Mouse (Mus musculus) spleen, postnatal 4 days (tissue): ENCODE results near the gene 9430038I01Rik.

Experiments used
- DNase-seq, 2 experiments: peaks; one replicate each; pipeline ENCODE4 v3.0.0; 2022; ENCODE audit warnings: low spot score in 2 of 2

9430038I01Rik gene

DNA sequence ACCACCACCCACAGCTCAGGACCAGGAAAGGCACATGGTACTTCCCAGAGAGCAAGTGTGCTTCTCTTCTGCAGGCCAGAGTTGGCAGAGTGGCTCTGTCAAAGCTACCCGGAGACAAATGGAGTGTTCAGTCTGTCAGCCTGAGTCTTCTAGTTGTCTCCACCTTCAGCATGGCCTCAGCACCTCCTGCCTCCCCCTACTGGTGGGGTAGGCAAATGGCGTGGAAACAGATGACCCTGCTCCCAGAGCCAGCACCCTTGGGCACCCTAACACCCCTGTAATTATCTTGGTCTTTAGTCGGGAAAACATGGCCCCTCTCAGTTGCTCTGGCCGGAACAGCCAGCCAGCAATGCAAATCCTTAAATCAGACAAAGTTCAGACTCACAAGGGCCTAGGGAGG lies 43.8 kb downstream of the 9430038I01Rik start:
- no peak for DNase-seq

GRCm38 (mm10) chr7:137365056-137365455 lies 45.5 kb downstream of the 9430038I01Rik start:
- DNase-seq: no peak

DNA sequence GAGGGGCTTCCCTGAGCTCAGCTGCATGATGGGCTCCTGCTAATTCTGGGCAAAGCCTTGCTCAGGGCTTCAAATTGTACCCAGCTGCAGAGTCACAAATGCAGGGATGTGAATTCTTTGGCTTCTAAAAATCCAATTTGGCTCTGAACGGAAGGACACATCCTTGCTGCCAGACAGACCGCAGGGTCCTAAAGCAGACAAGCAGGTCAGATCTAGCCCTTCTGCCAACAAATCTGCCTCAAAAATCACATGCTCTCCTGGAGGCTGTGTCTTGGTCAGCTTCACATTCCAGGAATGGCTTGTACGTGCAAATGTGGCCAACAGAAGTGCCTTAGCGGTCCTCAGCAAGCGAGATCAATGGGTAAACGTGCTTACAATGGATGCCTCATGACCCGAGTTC lies 46.0 kb downstream of the 9430038I01Rik start:
- DNase-seq: no peak

GRCm38 (mm10) chr7:137346860-137347259 lies 63.7 kb downstream of the 9430038I01Rik start:
- no peak for DNase-seq

DNA sequence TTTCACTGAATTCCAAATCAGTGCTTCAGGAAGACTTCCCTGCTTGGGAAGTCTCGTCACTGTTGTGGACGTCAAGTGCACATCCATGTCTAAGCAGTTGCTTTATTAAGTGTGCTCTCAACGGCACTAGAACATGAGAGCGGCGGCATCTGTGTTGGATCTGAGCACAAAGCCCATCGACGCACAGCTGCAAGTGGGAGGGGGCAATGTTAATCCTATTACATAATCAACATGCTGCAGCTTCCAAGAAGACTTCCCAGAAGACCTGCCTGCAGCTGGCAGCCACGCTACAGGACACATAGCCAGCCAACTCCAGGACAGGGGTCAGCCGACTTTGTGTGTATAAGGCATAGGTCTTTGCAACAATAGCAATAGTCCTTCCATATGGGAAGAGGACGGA lies 64.5 kb downstream of the 9430038I01Rik start:
- DNase-seq: no peak

GRCm38 (mm10) chr7:137333951-137334350 lies 76.6 kb downstream of the 9430038I01Rik start:
- DNase-seq: no peak
